In the genomic region with DNA sequence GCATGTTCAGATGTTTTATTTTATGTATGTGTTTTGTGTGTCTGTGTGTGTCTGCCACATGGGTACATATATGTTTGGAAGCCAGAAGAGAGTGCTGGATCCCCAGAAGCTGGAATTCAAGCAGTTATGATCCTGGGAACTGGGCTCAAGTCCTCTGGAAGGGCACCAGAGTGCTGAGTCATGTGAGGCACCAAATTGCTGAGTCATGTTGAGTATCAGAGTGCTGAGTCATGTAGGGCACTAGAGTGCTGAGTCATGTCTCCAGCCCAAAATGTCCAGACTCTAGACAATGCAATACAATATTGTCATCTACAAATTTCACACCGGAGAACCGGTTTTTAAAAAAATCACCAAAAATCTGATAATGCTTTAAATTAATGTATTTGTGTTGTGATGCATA, we compare ENCODE assay signal across 12 mouse cellular contexts.
DNase-seq lines count a peak whose midpoint lies in the region; ATAC-seq and TF ChIP-seq lines count a peak whose summit lies in the region.
"Had no signal": no experiment of that assay in that cellular context is flagged by ENCODE, and none has a peak within 500 bp of the region (broad histone marks: within the 10 kb centered on the region; RNA-seq: fewer than 3 reads in every experiment).

No protein-coding gene starts in this region.

- H3K4me1 ChIP-seq in midbrain, postnatal 0 days (ENCODE audit: insufficient read depth, low read length) = no peaks in the 10 kb centered on the region
- no peaks in the 10 kb centered on the region for H3K4me1 ChIP-seq in midbrain, embryonic 14.5 days (ENCODE audit: control insufficient read depth, insufficient read depth, low read length)

- no peaks in the 10 kb centered on the region for H3K36me3 ChIP-seq in midbrain, postnatal 0 days (ENCODE audit: insufficient read depth, low read length)
- no peaks in the 10 kb centered on the region for H3K36me3 ChIP-seq in midbrain, embryonic 14.5 days (ENCODE audit: control insufficient read depth, insufficient read depth, low read length)

- no peaks in the 10 kb centered on the region for H3K9me3 ChIP-seq in midbrain, postnatal 0 days (ENCODE audit: low read length)
- no peaks in the 10 kb centered on the region for H3K9me3 ChIP-seq in midbrain, embryonic 14.5 days (ENCODE audit: control insufficient read depth, low read length)

- H3K27ac ChIP-seq in midbrain, postnatal 0 days (ENCODE audit: low read depth, low read length) = no peak overlapping the region
- no peak overlapping the region for H3K27ac ChIP-seq in midbrain, embryonic 14.5 days (replicated peaks; ENCODE audit: low read depth, low read length)
- H3K27ac ChIP-seq: macrophage had no signal

- in situ Hi-C loops in Patski (cut with MboI; ENCODE audit: low pct_unique_long_range_greater_than_20kb) = no loop called here

- no peak overlapping the region for H3K4me3 ChIP-seq in midbrain, postnatal 0 days (ENCODE audit: low read depth, low read length)
- H3K4me3 ChIP-seq in midbrain, embryonic 14.5 days (replicated peaks; ENCODE audit: low read depth, low read length) = no peak overlapping the region

- peak; percentile 14 for DNase-seq in midbrain, postnatal 0 days (ENCODE audit: low spot score)
- no peak for DNase-seq in midbrain, embryonic 14.5 days
- DNase-seq in Patski (ENCODE audit: low read depth, low spot score) = no peak
- DNase-seq in layer of hippocampus, adult 9-11 months = no peak
- DNase-seq in heart, postnatal 4 days = no peak
- DNase-seq: cerebellum, postnatal 10 days; gastrocnemius, postnatal 25 days; kidney, adult 8-10 months; right cerebral cortex, adult 18-20 months had no signal

- POLR2A ChIA-PET in Patski (lab: Charles Lee) = no interaction called here

- no peaks in the 10 kb centered on the region for H3K27me3 ChIP-seq in midbrain, postnatal 0 days (ENCODE audit: insufficient read depth, low read length)
- H3K27me3 ChIP-seq in midbrain, embryonic 14.5 days (ENCODE audit: control insufficient read depth, insufficient read depth, low read length) = no peaks in the 10 kb centered on the region
- H3K27me3 ChIP-seq in Patski = peaks cover 2% of the 10 kb centered on the region

- CTCF ChIA-PET in Patski (lab: Charles Lee) = no interaction called here

- H3K9ac ChIP-seq in midbrain, postnatal 0 days (replicated peaks; ENCODE audit: low read length, poor library complexity, severe bottlenecking) = no peak overlapping the region
- no peak overlapping the region for H3K9ac ChIP-seq in midbrain, embryonic 14.5 days (replicated peaks; ENCODE audit: low read length)

- WGBS in midbrain, postnatal 0 days = 100% methylated on average over 2 of the region's 2 CpGs
- WGBS in midbrain, embryonic 14.5 days = 95% methylated on average over 2 of the region's 2 CpGs

- no peak for TF ChIP-seq CTCF in midbrain, postnatal 0 days (IDR thresholded peaks at IDR 0.05)
- TF ChIP-seq CTCF in Patski (IDR thresholded peaks at IDR 0.05) = peak; percentile 5

- ATAC-seq in midbrain, postnatal 0 days (ENCODE audit: low FRiP score) = no peak
- no peak for ATAC-seq in midbrain, embryonic 14.5 days (ENCODE audit: low FRiP score, low TSS enrichment)
- no peak for ATAC-seq in Patski
- ATAC-seq in erythroblast, adult 5-6 weeks (replicated peaks; ENCODE audit: low FRiP score, poor library complexity, severe bottlenecking) = peak; percentile 62
- no peak for ATAC-seq in activated CD4-positive, CD25-positive, alpha-beta regulatory T cell, adult 4 months

- H3K4me2 ChIP-seq in midbrain, postnatal 0 days (ENCODE audit: low read depth, low read length, poor library complexity, severe bottlenecking) = no peak overlapping the region
- no peak overlapping the region for H3K4me2 ChIP-seq in midbrain, embryonic 14.5 days (ENCODE audit: low read length)
